Mouse (Mus musculus) lung, adult 2 months (tissue): Measurements from ENCODE around the gene 4931408C20Rik.

Experiments
- CTCF ChIP-seq: fragments of 200-500 bp; IDR thresholded peaks from 2 replicates; pipeline ENCODE4 v1.5.1; 2011; ENCODE audit warnings: mild to moderate bottlenecking, low read length, control low read depth; ENCODE audit not compliant: insufficient read depth
- POLR2A ChIP-seq: fragments of 200-500 bp; IDR thresholded peaks from 2 replicates; pipeline ENCODE4 v1.6.1; 2011; ENCODE audit warnings: low read depth, mild to moderate bottlenecking, control low read depth, low read length, borderline replicate concordance; ENCODE audit errors: extremely low read depth

- TF ChIP-seq POLR2A (no peak), CTCF (no peak)
Measured at GRCm38 (mm10) chr1:26685952-26686693, 1.1 kb downstream of the 4931408C20Rik start.
